Mouse (Mus musculus) stomach, embryonic 15.5 days (tissue): Measurements from ENCODE around the gene Myo19. TPM values are rescaled to one million over a fixed set of nuclear protein-coding genes. Genes with fewer than 3 reads are reported as not detected.

Experiments
- ATAC-seq: fragments of 200-750 bp; cut with Nextera tagmentation; 2 replicates; pipeline ENCODE4 v1.8.0; 2017; ENCODE audit warnings: low read depth, moderate number of reproducible peaks, moderate TSS enrichment; ENCODE audit not compliant: insufficient read depth, low FRiP score
- H3K27ac ChIP-seq: fragments of 300-500 bp; sonication (generic); 2 replicates; pipeline ENCODE4 v1.5.1; 2015; ENCODE audit warnings: mild to moderate bottlenecking, inconsistent platforms
- H3K27me3 ChIP-seq: fragments of 300-500 bp; sonication (generic); replicated peaks from 2 replicates; pipeline ENCODE4 v1.6.1; 2015; ENCODE audit warnings: inconsistent platforms
- H3K36me3 ChIP-seq: fragments of 300-500 bp; sonication (generic); 2 replicates; pipeline ENCODE4 v1.6.1; 2015; ENCODE audit warnings: inconsistent platforms
- H3K4me1 ChIP-seq: fragments of 300-500 bp; sonication (generic); 2 replicates; pipeline ENCODE4 v1.6.1; 2015; ENCODE audit warnings: inconsistent platforms
- H3K4me2 ChIP-seq: fragments of 300-500 bp; sonication (generic); 2 replicates; pipeline ENCODE4 v1.6.1; 2015; ENCODE audit warnings: mild to moderate bottlenecking, inconsistent platforms
- H3K4me3 ChIP-seq: fragments of 300-500 bp; sonication (generic); replicated peaks from 2 replicates; pipeline ENCODE4 v1.5.1; 2015; ENCODE audit warnings: inconsistent platforms
- H3K9ac ChIP-seq: fragments of 300-500 bp; sonication (generic); 2 replicates; pipeline ENCODE4 v1.6.1; 2015; ENCODE audit warnings: inconsistent platforms
- H3K9me3 ChIP-seq: fragments of 300-500 bp; sonication (generic); 2 replicates; pipeline ENCODE4 v1.6.1; 2016; ENCODE audit warnings: inconsistent platforms
- WGBS: fragments of 180-500 bp; shearing (Covaris S2); methylation state at CpG from one replicate; pipeline ENCODE4 v1.1.7; 2015; 5-methylcytosine and 5-hydroxymethylcytosine counted together
- polyA plus RNA-seq: library from polyadenylated mRNA; unstranded; fragments of >200 nt; fragmentation: Nextera tagmentation; extraction: Ambion mirVana; gene quantifications from 2 replicates; pipeline ENCODE4 v1.2.1, GENCODE M21; 2015

The Myo19 gene
- 6.8 and 7.8 TPM in 2 replicates for polyA plus RNA-seq

DNA sequence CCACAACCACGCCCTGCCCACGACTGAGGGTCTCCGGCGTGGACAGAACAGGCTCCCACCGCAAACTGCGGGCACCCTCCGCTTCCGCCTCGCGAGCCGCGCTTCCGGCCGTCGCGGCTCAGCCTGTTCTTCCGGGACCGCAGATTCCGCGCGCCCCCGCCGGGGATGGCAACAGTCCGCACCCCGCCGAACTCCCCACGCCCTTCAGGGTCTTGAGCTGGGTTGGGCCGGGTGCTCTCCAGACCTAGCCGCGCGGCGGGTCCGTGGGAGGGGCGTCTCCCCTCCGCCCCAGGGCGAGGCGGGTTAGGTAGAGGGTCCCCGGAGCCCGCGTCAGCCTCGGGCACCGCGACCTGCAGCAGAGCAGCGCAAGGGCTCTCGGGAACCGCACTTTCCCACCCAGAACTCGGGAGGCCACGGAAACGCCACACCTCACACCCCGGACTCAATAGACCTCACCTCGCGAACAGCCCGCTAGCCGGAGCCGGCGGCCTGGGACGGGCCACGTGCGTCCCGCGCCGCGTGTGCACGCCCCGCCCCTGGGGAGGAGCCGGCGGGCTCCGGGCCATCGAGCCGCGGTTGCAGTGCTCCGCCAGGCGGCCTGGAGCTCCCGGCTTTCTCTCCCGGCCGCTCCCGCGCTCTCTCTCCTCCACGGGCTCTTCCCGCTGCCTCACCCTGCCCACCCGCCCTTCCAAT is at the start of gene Myo19, which contains the start of gene Pigw:
TSS of gene Myo19 (plus strand) at position 377 of the 693 bp plus-strand sequence.
TSS of gene Pigw (minus strand) at position 514 of the 693 bp plus-strand sequence.
- Histone ChIP-seq H3K4me2 (peak within 1 kb of the TSS; percentile 93), H3K4me1 (peaks cover 15% of the 10 kb centered on the region), H3K27ac (peak within 1 kb of the TSS; percentile 95), H3K4me3 (peak within 1 kb of the TSS; percentile 88), H3K9ac (peak within 1 kb of the TSS; percentile 87), H3K36me3 (peaks cover 6% of the 10 kb centered on the region), H3K27me3 (no peaks in the 10 kb centered on the region), H3K9me3 (no peaks in the 10 kb centered on the region)
- under 1% methylated on average over 81 of the region's 81 CpGs for WGBS
- peak; percentile 95 for ATAC-seq

DNA sequence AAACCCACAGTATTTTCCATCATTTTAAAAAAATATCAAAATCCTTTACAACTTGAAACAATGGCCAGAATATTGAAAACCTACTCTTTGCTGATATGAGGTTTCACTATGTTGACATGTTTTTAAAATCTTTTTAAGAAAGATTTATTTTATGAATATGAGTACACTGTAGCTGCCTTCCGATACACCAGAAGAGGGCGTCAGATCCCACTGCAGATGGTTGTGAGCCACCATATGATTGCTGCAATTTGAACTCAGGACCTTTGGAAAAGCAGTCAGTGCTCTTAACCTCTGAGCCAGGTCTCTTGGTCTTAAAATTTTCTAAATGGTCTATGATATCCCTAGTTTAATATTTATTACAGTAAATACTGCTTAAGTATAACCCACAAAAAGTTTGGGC is 40.6 kb upstream of the Myo19 start:
- Histone ChIP-seq H3K4me1 (no peaks in the 10 kb centered on the region), H3K9me3 (no peaks in the 10 kb centered on the region), H3K9ac (no peak overlapping the region), H3K4me3 (no peak overlapping the region), H3K4me2 (no peak overlapping the region), H3K27me3 (no peaks in the 10 kb centered on the region), H3K27ac (no peak overlapping the region), H3K36me3 (peaks cover 36% of the 10 kb centered on the region)
- ATAC-seq: no peak
- WGBS: 90% methylated on average over 2 of the region's 2 CpGs

DNA sequence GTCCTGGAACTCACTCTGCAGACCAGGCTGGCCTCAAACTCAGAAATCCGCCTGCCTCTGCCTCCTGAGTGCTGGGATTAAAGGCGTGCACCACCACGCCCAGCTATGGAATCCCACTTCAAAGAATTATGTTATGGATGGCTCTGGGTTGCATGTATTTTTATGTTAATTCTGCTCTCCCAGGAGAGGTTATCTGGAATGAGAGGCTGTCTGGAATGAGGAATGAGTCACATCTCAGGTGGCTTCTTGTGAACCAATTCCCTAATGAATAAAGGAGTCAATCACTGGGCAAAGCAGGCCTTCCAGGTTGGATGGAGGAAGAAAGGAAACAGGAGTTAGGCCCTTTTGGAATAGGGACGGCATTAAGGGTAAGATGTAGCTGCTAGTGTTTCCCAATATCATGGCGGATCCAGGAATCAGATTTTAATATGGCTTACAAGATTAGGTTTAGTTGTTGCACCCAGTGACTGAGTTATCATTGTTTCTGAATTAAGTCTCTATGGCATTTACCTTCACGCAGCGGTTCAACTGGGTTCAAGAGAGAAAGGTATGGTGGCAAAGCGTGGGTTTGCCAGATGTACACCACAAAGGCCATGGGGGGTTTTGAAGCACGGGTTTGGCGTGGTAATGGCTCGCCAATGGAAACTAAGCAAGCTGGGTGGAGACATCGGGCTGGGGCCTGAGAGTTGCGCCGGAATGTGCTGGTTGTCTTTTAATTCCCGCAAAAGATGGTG is 33.0 kb upstream of the Myo19 start:
- no peak overlapping the region for H3K27ac ChIP-seq
- no peaks in the 10 kb centered on the region for H3K27me3 ChIP-seq
- peaks cover 28% of the 10 kb centered on the region for H3K36me3 ChIP-seq
- H3K4me3 ChIP-seq: no peak overlapping the region
- H3K4me2 ChIP-seq: no peak overlapping the region
- H3K4me1 ChIP-seq: no peaks in the 10 kb centered on the region
- WGBS: 94% methylated on average over 15 of the region's 15 CpGs
- no peak for ATAC-seq
- H3K9ac ChIP-seq: no peak overlapping the region
- H3K9me3 ChIP-seq: no peaks in the 10 kb centered on the region

DNA sequence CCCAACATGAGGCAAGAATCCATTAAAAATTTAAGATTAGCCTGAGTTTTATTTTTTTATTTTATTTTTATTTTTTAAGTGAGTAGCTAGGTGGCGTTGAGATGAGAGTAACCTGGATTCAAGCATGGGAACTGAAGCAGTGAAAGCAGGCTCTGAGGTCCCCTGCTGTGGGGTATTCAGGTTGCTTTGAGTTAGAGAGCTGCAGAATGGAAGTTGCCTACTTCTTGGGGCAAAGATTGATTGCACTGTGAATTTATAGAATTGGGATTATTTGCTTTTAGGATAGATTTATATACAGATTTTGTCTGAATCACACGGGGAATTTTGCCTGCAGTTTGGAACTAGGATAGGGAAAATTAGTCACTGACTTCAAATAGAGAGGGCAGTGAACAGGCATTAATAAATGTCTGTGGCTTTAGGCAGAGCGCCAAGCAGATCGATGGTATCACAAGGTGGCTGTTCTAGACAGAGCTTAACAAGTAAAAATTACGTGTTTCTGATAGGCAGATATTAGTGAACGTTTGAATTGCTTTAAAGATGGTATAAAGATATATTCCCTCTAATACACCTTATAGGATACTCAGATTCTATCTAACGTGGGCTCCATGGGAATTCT is 32.4 kb upstream of the Myo19 start:
- WGBS: 89% methylated on average over 7 of the region's 7 CpGs
- Histone ChIP-seq H3K9ac (no peak overlapping the region), H3K27me3 (no peaks in the 10 kb centered on the region), H3K4me3 (no peak overlapping the region), H3K9me3 (no peaks in the 10 kb centered on the region), H3K36me3 (peaks cover 28% of the 10 kb centered on the region), H3K27ac (no peak overlapping the region), H3K4me1 (no peaks in the 10 kb centered on the region), H3K4me2 (no peak overlapping the region)
- ATAC-seq: no peak

DNA sequence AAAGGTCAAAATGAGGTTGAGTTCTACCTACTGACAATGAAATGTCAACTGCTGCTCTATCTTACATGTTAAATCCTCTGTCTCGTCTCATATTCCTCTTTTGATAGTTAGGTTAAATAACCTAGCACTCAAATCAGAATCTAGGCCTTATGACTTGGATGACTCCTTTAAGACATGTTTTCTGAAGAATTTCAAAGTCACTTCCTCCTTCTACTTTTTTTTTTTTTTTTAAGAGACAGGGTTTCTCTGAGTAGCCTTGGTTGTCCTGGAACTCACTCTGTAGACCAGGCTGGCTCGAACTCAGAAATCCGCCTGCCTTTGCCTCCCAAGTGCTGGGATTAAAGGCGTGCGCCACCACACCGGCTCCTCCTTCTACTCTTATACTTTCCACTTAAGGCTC is 24.7 kb upstream of the Myo19 start:
- Histone ChIP-seq H3K27ac (no peak overlapping the region), H3K4me1 (no peaks in the 10 kb centered on the region), H3K4me2 (no peak overlapping the region), H3K36me3 (peaks cover 17% of the 10 kb centered on the region; the same call in 1 of the 2 replicates), H3K9me3 (no peaks in the 10 kb centered on the region), H3K9ac (no peak overlapping the region), H3K27me3 (no peaks in the 10 kb centered on the region), H3K4me3 (no peak overlapping the region)
- no peak for ATAC-seq
- 95% methylated on average over 6 of the region's 6 CpGs for WGBS

DNA sequence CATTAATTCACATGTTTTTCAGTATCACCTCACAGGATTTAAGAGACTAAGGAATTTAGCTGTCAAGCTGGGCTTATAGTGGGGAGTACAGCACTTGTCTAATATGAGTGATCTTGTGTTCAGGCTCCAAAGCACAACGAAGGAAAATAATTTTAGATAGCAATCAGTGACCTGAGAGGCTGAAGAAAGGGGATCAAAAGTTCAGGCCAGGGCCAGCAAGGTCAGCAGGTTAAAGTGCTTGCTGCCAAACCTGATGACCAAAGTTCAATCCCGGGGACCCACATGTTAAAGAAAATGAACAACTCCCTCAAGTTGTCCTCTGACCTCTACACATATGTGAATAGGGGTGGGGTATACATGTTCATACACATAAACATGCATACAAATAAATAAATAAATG is 14.7 kb upstream of the Myo19 start:
- Histone ChIP-seq H3K27ac (no peak overlapping the region), H3K4me1 (peaks cover 3% of the 10 kb centered on the region; the same call in 1 of the 2 replicates), H3K9me3 (no peaks in the 10 kb centered on the region), H3K4me2 (no peak overlapping the region), H3K4me3 (no peak overlapping the region), H3K9ac (no peak overlapping the region), H3K27me3 (no peaks in the 10 kb centered on the region), H3K36me3 (peaks cover 4% of the 10 kb centered on the region; the same call in 1 of the 2 replicates)
- 42% methylated on average over 2 of the region's 2 CpGs for WGBS
- no peak for ATAC-seq

DNA sequence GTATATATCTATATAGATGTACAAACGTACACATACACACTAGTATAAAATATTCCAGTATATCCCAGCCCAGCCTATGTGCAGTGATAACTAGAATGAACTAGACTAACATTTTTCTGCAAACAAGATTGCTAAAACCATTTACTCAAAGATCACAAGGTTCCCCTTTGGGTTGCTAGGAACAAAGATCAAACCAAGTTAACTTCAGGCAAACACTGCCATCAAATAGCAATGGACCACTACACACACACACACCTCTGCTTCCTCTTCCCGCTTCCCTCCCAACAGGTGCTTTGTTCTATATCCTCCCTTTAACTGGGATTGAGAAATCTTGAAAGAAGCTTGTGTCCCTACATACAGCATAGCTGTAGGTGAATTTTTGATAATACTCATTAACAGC is 12.4 kb upstream of the Myo19 start:
- H3K9me3 ChIP-seq: no peaks in the 10 kb centered on the region
- ATAC-seq: no peak
- no peak overlapping the region for H3K4me3 ChIP-seq
- no peaks in the 10 kb centered on the region for H3K27me3 ChIP-seq
- peak overlapping the region; percentile 30; the same call in 1 of the 2 replicates for H3K4me2 ChIP-seq
- H3K36me3 ChIP-seq: no peaks in the 10 kb centered on the region
- WGBS: 76% methylated on average over 2 of the region's 2 CpGs
- H3K27ac ChIP-seq: no peak overlapping the region
- no peak overlapping the region for H3K9ac ChIP-seq
- peaks cover 3% of the 10 kb centered on the region; the same call in 1 of the 2 replicates for H3K4me1 ChIP-seq

DNA sequence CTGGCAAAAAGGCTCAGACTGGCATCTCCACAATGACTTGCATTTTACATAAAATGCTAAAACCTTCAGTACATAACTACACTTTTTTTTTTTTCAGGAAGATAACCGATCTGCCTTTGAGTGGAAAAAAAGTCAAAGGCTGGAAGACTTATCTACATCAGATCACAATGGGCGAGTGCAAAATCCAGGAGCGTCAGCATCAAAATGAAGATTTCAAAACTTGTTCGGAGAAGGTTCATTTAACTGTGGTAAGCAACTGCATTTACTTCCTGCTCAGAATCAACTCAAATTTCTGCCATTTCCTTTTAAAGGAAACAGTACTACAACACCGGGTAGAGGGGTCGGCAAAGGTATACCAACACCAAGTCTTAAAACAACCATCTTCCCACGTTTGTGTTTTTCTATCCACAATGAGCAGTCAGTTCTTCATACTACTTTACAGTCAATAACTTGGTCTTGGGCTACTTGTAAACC is 11.1 kb upstream of the Myo19 start:
- H3K4me1 ChIP-seq: peaks cover 3% of the 10 kb centered on the region; the same call in 1 of the 2 replicates
- H3K27ac ChIP-seq: peak overlapping the region; percentile 98
- H3K9me3 ChIP-seq: no peaks in the 10 kb centered on the region
- H3K4me2 ChIP-seq: peak overlapping the region; percentile 73
- peak overlapping the region; percentile 94; the same call in 1 of the 2 replicates for H3K9ac ChIP-seq
- no peak for ATAC-seq
- H3K4me3 ChIP-seq: peak overlapping the region; percentile 94
- H3K36me3 ChIP-seq: no peaks in the 10 kb centered on the region
- 9% methylated on average over 7 of the region's 7 CpGs for WGBS
- H3K27me3 ChIP-seq: no peaks in the 10 kb centered on the region

DNA sequence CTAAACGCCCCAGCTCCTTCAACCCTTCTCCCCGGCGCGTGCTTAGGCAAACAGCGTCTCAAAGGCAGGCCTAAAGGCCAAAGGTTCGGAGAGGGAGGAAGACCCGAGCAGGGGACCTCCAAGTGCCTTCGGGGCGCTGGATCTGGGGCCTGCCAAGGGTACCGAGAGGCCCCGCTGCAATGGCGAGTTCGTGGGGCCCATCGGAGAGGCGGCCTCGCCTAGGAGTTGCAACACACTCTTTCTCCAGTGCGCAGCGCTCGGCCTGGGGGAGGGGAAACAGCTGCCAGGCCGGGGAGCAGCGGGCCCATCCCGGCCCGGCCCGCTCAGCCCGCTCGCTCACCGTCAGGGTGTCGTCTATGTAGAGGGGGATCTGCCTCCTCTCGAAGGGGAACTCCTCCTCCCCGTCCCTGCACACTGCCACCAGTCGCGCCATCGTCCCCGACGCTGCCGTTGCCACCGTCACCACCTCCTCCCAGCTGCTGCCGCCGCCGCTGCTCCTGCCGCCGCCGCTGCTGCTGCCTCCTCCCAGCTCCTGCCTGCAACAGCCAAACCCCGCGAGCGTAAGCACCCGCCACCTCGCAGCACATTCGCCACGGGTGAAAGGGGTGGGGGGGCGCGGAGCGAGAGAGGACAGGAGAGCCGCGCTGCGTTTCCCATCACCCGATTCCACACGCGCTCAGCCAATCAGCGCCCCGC is 10.3 kb upstream of the Myo19 start:
- peak overlapping the region; percentile 98 for H3K27ac ChIP-seq
- no peaks in the 10 kb centered on the region for H3K9me3 ChIP-seq
- 1% methylated on average over 57 of the region's 61 CpGs for WGBS
- H3K4me1 ChIP-seq: peaks cover 3% of the 10 kb centered on the region; the same call in 1 of the 2 replicates
- H3K27me3 ChIP-seq: no peaks in the 10 kb centered on the region
- peak; percentile 80 for ATAC-seq
- peak overlapping the region; percentile 94 for H3K4me3 ChIP-seq
- peak overlapping the region; percentile 94 for H3K9ac ChIP-seq
- H3K4me2 ChIP-seq: peak overlapping the region; percentile 73
- H3K36me3 ChIP-seq: no peaks in the 10 kb centered on the region

DNA sequence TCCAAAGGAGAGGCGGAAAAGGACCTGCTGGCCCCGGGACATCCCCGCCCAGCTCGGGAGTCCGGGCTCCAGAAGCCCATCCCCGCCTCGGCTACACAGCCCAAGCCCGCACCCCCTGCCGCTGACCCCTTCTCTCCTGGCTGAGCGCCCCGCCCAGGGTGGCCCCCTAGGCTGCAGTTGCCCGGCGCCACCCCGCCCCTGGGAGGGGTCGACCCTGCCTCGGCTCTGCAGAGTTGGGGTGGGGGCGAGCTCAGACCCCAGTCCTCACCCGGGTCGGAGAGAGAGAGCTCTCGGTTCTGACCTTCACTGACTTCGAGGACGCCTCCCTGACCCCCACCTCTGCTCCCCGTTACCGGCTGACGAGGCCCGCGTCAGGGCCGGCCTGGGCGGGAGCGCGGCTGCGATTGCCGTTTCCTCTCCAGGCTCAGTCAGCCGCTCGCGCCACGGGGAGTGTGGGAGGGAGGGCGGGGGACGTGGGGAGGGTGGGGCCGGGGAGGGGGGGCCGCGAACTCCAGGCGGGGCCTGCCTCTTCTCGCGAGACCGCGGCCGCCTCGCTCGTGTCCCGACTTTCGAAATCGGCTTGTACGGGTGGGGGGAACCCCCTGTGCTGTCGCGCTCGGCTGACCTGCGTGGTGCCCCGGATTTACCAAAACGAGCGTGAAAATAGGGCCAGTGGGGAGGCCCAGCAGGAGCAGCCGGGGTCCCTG is 9.5 kb upstream of the Myo19 start, which contains the start of gene Ggnbp2:
TSS of gene Ggnbp2 (minus strand) at position 481 of the 707 bp plus-strand sequence.
- peak within 1 kb of the TSS; percentile 73 for H3K4me2 ChIP-seq
- peak within 1 kb of the TSS; percentile 94 for H3K4me3 ChIP-seq
- peak; percentile 84 for ATAC-seq
- H3K4me1 ChIP-seq: peaks cover 3% of the 10 kb centered on the region; the same call in 1 of the 2 replicates
- H3K36me3 ChIP-seq: no peaks in the 10 kb centered on the region
- H3K9me3 ChIP-seq: no peaks in the 10 kb centered on the region
- under 1% methylated on average over 50 of the region's 62 CpGs for WGBS
- peak within 1 kb of the TSS; percentile 94 for H3K9ac ChIP-seq
- no peaks in the 10 kb centered on the region for H3K27me3 ChIP-seq
- peak within 1 kb of the TSS; percentile 99 for H3K27ac ChIP-seq

DNA sequence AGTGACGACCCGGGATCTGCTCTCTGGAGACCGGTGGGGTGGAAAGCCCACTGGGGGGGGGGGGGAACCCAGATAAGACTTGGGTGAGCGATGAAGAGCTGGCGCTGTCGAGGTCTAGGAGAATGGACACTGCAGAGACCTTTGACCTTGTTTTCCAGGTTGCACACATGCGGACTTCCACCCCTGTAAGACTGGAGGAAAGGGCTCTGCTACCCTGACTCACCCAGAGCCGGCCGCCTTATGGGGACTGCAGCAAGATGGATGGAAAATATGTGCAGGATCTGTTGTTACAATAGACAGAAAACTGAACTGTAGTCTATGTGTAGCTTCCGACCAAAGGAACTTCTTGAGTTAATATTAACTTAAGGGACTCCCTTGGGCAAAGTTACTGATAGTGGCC is 8.9 kb upstream of the Myo19 start:
- 0% methylated on average over 10 of the region's 10 CpGs for WGBS
- H3K36me3 ChIP-seq: no peaks in the 10 kb centered on the region
- peak overlapping the region; percentile 94 for H3K4me3 ChIP-seq
- H3K4me1 ChIP-seq: peaks cover 3% of the 10 kb centered on the region; the same call in 1 of the 2 replicates
- H3K27me3 ChIP-seq: no peaks in the 10 kb centered on the region
- peak overlapping the region; percentile 65 for H3K4me2 ChIP-seq
- peak; percentile 54 for ATAC-seq
- no peaks in the 10 kb centered on the region for H3K9me3 ChIP-seq
- peak overlapping the region; percentile 99 for H3K27ac ChIP-seq
- H3K9ac ChIP-seq: peak overlapping the region; percentile 90
